Mouse (Mus musculus): ENCODE measurements around the gene Rprml.
A peak's percentile ranks its signal among the peaks of the same experiment; 100 is the strongest.

The Rprml gene

GRCm38 (mm10) chr11:103666181-103666906 lies 17.0 kb downstream of the Rprml start:
- DNase-seq = no peak

DNA sequence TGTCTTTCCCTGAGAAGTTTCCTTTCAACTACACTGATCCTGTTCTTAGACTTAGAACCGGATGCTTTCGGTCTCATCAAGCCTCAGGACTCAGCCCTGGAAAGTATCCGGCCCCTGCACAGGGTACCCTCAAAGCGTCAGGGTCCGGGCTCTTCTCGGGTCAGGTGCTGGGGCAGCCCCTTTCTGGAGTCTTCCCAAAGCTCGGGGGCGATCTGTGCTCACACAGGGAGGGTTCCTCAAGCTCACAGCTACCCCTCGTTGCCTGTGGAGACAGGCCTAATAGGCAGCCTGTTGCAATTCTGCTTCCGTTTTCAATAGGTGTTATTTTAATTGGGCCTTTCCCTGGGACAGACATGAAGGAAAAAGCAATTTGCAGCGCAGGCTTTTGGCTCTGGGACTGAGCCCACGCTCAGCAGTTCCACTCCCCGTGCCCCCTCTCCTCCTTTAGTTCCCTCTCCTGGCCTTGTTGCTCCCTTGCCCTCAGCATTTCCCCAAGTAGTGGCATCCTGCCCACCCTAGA lies 17.6 kb downstream of the Rprml start:
- no peak for DNase-seq

DNA sequence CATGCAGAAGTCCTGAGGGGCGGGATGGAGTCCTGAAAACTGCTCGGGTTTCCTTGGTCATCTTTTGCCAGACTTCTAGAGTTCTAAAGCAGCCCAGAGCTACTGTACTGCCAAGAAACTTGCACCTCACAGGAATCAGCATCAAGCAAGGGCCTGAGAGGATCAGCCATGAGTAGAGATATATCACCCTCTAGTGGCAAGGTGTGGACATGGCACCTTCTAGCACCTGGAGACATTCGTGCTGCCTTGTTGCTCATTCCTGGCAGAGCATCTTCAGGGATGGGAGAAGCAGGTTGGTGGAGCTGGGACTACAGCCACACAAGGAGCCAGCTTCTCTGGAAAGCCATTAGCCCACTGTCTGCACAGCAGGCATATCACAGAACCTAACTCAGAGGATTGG lies 26.2 kb downstream of the Rprml start:
- DNase-seq = peak; percentile 63 to 76

DNA sequence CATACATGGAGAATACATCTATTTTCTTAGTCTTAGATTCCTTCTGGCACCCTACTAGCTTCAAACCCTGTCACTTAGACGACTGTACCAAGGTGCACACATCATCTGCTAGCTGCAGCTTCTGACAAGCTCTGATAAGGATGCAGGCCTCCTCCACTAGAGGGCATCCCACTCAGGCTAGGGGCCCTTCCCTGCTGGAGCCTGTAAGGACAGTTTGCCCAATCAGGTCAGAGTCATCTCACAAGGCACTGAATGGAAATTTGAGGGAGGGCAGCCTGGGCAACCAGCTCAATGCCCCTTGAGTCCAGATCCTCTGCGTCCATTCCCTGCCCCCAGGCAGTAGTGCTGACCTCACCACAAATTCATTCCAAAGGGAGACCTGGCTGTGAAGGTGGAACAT lies 27.7 kb downstream of the Rprml start:
- peak; percentile 74 to 83 for DNase-seq

- DNase-seq = no peak
These were observed 34.4 kb downstream of the Rprml start for GRCm38 (mm10) chr11:103683667-103684334.

DNA sequence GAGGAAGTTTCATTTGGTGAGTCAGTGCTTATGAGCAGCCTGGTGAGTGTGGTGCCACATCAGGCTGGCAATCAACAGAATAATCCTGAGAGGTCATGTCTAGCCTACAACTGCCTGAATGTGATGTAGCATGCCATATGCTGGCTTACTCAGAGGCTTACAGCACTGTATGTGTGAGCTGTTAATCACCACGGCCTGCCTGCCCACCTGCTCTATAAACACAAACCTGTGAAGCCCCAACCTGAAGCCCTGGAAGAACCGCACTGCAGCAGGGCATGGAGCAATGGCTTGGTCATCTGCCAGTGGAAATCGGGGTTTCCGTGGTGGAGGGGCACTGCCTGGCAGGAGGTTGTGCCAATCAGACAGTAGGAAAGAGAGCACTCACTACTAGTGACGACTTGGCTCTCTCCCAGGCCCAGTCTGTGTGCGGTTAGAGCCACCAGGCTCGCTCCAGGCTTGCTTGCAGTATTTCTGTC lies 35.9 kb downstream of the Rprml start:
- DNase-seq = peak in 1 of 2 experiments; percentile 34

DNA sequence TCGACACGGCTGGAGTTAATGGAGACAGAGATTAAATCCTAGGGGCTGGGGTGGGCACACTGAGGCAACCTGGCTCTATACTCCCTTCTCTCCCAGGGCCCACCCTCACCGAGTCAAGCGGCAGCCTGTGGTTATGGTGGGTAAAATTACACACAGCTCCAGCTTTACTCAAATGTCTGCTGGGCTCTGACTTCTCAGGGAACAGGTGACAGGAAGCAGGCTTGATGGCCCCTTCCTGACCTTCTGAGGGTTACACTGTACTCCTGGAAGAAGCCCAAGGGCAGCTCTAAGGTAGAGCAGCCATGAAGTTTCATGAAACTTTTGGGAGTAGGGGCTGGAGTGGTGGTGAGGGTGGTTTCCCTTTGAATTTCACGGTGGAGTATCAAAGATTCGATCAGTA lies 37.3 kb downstream of the Rprml start:
- peak in 1 of 2 experiments; percentile 20 for DNase-seq

DNA sequence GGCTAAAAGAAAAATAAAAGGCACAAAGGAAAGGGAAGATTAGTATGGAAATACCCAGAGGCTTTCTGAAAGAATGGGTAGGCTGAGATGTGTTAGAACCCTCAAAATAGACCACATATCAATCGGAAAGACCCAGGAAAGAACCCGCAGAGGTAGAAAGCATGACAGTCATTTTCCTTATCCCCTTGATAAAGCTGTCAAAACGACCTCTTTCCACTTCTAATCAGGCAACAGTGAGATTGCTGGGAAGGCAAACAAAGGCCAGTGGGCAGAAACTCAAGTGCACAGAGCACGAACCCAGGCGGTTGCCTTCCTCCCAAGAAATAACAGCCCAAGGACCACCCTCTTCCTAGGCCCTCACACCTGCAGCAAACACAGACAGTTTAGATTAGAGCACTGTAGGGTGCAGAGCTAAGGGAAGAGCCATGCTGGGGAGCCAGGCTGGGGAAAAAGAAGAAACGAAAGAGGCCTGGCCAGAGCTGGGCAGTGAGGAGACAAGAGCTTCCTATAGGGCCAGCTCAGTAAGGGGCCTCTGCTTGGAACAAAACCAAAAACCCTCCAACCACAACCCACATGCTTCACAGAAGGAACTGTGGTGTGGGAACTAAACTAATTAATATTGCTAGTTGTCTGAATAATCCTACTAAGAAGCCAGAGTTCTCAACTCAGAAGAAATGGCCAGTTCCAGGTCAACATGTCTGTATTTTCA lies 39.1 kb downstream of the Rprml start:
- DNase-seq = peak in 1 of 2 experiments; percentile 22

- peak in 1 of 2 experiments; percentile 42 for DNase-seq
These were observed 39.6 kb downstream of the Rprml start for GRCm38 (mm10) chr11:103688980-103689378.

DNA sequence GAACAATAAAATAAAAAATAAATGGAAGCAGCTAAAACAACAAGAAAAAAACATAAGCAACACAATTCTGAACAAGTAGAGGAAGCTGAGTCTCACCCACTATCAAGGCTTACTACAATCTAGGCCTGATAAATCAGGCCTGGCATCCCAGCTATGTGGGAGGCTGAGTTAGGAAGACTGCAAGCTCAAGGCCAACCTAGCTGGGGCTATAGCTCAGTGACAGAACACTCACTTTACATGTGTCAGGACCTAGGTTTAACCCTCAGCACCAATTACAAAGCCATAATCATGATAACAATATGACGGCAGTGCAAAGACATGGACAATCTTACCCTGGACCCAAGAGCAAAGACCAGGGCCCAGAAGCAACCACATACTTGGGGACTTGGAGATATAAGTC lies 41.7 kb downstream of the Rprml start:
- DNase-seq = no peak

DNA sequence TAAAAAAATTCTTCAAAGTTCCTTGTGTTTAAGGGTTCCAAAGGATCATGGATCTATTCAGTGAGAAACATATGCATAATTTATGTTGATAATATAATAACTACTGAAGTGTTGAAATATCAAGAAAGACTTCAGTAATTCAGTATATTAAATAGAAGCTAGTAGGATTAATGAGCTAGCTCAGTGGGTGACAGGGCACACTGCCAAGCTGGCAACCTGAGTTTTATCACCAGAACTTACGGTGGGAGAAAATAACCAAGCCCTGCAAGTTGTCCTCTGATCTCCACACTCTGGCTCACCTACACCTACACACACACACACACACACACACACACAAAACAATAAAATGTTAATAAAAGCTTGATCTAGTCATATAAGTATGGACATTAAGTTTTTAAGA lies 43.9 kb downstream of the Rprml start:
- DNase-seq = no peak

GRCm38 (mm10) chr11:103696851-103697564 lies 47.6 kb downstream of the Rprml start:
- DNase-seq = peak in 1 of 2 experiments; percentile 62

- DNase-seq = peak; percentile 92 to 96
These were observed 48.3 kb downstream of the Rprml start, which contains the start of gene Gosr2 for GRCm38 (mm10) chr11:103697565-103698176. Gosr2 (minus strand) TSS chr11:103697898.

DNA sequence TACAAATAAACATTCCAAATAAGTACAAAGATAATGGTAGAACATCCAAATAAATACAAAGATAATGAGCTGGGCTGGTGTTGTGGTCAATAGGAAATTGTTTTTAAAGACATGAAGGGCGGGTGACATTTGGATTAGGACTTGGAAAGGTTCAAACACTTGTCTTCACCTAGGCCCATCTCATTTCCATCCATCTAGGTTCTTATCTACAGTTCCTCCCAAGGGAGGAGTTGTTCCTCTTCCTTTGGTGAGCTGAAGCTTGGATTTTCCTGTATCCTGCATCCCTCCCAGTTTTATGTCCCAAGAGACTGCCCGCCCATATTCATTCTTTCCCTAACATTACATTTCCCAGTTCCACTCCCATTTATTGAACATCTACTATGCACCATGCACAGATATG lies 48.9 kb downstream of the Rprml start:
- DNase-seq = peak in 1 of 2 experiments; percentile 19
